Mouse (Mus musculus): ENCODE measurements at regions not wholly inside any gene's neighbourhood (a gene's known extent, or its start where the extent isn't known, plus 50 kb on each side); places are given as distances from the start of the nearest gene placed in this dataset.

DNA sequence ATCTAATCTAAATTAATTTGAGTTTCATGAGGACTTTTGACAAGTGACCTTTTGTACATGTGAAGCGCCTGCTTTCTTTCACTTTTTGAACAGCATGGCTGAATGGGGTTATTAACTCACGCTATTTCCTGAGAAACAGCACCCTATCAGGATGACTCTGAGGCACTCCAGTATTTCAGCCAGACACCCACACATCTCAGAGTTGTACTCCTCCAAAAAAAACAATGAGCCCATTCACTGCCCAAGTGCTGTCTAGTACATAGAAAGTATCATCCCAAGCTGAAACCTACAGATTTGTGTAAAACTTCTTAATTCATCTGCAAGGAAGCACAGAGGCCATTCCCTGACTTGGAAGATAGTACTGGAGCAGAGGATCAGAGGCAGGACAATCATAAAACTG, 204.1 kb upstream of the P2ry1 start:
- H3K4me2 ChIP-seq (ENCODE audit: low read depth) = no peak overlapping the region
- no peaks in the 10 kb centered on the region for H3K4me1 ChIP-seq (ENCODE audit: insufficient read depth)
- H3K4me3 ChIP-seq (ENCODE audit: low read depth, low read length) = no peak overlapping the region
- H3K9ac ChIP-seq = no peak overlapping the region
- DNase-seq (no peak), ATAC-seq (no peak)
- WGBS = 74% methylated on average over 2 of the region's 2 CpGs
- no peak for TF ChIP-seq CTCF (IDR thresholded peaks at IDR 0.05; ENCODE audit: low read depth)
- no peaks in the 10 kb centered on the region for H3K27me3 ChIP-seq (ENCODE audit: insufficient read depth, low read length)
- no peaks in the 10 kb centered on the region for H3K9me3 ChIP-seq (ENCODE audit: low read length)
- H3K27ac ChIP-seq (ENCODE audit: low read depth, low read length) = no peak overlapping the region
- H3K36me3 ChIP-seq (ENCODE audit: insufficient read depth) = no peaks in the 10 kb centered on the region

DNA sequence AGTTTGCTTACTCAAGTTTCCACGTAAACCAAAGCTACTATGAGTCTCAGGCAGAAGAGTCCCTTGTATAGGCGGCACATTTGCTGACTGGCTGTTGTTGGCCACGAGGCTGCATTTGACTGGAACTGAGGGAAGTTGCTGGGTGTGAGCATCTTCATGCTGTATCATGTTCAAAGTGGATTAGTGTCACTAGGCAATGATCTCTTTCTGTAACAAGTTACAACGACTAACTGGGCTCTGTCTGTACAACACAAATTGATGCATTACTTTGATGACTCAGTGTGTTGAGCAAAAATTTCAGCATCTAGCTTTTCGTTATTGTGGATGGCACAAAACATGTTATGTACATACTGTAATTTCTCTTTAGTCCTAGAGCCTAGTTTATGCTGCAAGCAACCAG, 203.7 kb upstream of the P2ry1 start:
- H3K9ac ChIP-seq = no peak overlapping the region
- no peak for DNase-seq
- H3K9me3 ChIP-seq (ENCODE audit: low read length) = no peaks in the 10 kb centered on the region
- H3K27ac ChIP-seq (ENCODE audit: low read depth, low read length) = no peak overlapping the region
- H3K27me3 ChIP-seq (ENCODE audit: insufficient read depth, low read length) = no peaks in the 10 kb centered on the region
- H3K36me3 ChIP-seq (ENCODE audit: insufficient read depth) = no peaks in the 10 kb centered on the region
- no peaks in the 10 kb centered on the region for H3K4me1 ChIP-seq (ENCODE audit: insufficient read depth)
- WGBS = 91% methylated on average over 5 of the region's 5 CpGs
- no peak for TF ChIP-seq CTCF (IDR thresholded peaks at IDR 0.05; ENCODE audit: low read depth)
- no peak for ATAC-seq
- no peak overlapping the region for H3K4me2 ChIP-seq (ENCODE audit: low read depth)
- no peak overlapping the region for H3K4me3 ChIP-seq (ENCODE audit: low read depth, low read length)

DNA sequence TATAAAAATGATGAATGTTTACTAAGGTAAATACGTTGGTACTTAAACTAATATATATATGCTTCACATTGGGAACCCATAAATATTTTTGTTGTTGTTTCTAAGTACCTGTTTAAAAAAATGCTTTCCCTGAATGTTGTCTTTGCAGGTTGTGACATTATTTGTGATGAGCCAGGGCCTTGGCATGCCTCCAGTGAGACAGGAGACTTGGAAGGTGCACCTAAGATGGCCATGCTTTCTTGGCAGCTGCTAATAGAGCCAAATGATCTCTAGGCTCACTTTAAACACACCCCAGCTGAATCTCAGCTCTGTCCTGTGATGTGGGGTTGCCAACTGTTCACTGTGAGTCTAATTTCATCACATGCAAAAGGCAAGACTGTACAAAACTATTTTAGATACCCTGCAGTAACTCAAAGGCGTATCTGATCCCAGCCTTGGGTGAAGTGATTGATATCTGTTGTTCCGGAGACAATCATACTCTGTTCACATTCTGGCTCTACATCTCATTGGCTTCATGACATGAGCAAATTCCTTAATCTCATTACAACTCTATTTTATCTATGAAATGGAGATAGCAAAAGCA, 197.8 kb upstream of the P2ry1 start:
- DNase-seq (no peak), ATAC-seq (no peak)
- H3K27ac ChIP-seq (ENCODE audit: low read depth, low read length) = no peak overlapping the region
- WGBS = 88% methylated on average over 3 of the region's 3 CpGs
- no peaks in the 10 kb centered on the region for H3K36me3 ChIP-seq (ENCODE audit: insufficient read depth)
- H3K4me2 ChIP-seq (ENCODE audit: low read depth) = no peak overlapping the region
- no peak overlapping the region for H3K9ac ChIP-seq
- TF ChIP-seq CTCF (IDR thresholded peaks at IDR 0.05; ENCODE audit: low read depth) = no peak
- no peaks in the 10 kb centered on the region for H3K4me1 ChIP-seq (ENCODE audit: insufficient read depth)
- no peaks in the 10 kb centered on the region for H3K27me3 ChIP-seq (ENCODE audit: insufficient read depth, low read length)
- H3K9me3 ChIP-seq (ENCODE audit: low read length) = no peaks in the 10 kb centered on the region
- no peak overlapping the region for H3K4me3 ChIP-seq (ENCODE audit: low read depth, low read length)

DNA sequence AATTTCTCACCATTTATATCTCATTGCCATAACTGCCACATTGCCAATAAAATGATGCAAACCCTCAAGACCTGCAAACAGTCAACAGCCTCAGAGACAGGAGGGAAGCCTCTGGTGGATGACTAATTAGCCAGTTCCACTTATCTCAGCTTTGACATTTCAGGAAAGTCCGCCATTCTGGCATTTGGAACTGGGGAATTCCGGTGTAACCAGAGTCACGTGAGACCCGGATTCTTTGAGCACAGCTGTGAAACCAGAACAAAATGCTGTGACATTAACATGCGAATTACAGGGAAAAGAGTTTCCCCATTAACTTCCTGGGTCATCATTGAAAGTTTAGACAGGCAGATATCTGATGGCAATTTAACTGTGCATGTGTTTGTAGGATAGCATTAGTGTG, 190.7 kb upstream of the P2ry1 start:
- Histone ChIP-seq H3K27ac (ENCODE audit: low read depth, low read length) (no peak overlapping the region), H3K4me2 (ENCODE audit: low read depth) (no peak overlapping the region), H3K9ac (no peak overlapping the region), H3K4me3 (ENCODE audit: low read depth, low read length) (no peak overlapping the region), H3K4me1 (ENCODE audit: insufficient read depth) (no peaks in the 10 kb centered on the region), H3K27me3 (ENCODE audit: insufficient read depth, low read length) (no peaks in the 10 kb centered on the region), H3K9me3 (ENCODE audit: low read length) (no peaks in the 10 kb centered on the region), H3K36me3 (ENCODE audit: insufficient read depth) (no peaks in the 10 kb centered on the region)
- DNase-seq (no peak), ATAC-seq (no peak)
- WGBS = 64% methylated on average over 5 of the region's 5 CpGs
- TF ChIP-seq CTCF (IDR thresholded peaks at IDR 0.05; ENCODE audit: low read depth) = no peak

DNA sequence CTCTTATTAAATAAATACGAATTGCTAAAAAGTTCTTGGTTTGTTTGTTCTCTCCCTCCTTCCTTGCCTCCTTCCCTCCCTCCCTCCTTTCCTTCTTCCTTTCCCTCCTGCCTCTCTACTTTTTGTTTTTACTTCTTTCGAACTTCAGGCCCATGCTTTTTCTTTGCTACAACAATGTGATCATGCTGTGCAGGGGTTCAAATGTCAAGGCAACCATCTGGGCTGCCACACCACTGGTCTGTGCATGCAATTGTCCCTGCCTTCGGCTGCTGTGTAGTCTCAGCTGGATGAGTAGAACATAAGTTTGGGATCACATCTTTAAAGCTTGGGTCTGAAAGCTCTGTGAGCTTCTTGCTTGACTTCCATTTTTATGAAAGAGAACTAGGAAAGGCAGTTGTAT, 189.1 kb upstream of the P2ry1 start:
- Histone ChIP-seq H3K4me2 (ENCODE audit: low read depth) (no peak overlapping the region), H3K4me3 (ENCODE audit: low read depth, low read length) (no peak overlapping the region), H3K27ac (ENCODE audit: low read depth, low read length) (no peak overlapping the region), H3K4me1 (ENCODE audit: insufficient read depth) (no peaks in the 10 kb centered on the region), H3K27me3 (ENCODE audit: insufficient read depth, low read length) (no peaks in the 10 kb centered on the region), H3K9me3 (ENCODE audit: low read length) (no peaks in the 10 kb centered on the region), H3K9ac (no peak overlapping the region), H3K36me3 (ENCODE audit: insufficient read depth) (no peaks in the 10 kb centered on the region)
- no peak for DNase-seq
- WGBS = 40% methylated on average over 3 of the region's 3 CpGs
- TF ChIP-seq CTCF (IDR thresholded peaks at IDR 0.05; ENCODE audit: low read depth) = no peak
- ATAC-seq = no peak

DNA sequence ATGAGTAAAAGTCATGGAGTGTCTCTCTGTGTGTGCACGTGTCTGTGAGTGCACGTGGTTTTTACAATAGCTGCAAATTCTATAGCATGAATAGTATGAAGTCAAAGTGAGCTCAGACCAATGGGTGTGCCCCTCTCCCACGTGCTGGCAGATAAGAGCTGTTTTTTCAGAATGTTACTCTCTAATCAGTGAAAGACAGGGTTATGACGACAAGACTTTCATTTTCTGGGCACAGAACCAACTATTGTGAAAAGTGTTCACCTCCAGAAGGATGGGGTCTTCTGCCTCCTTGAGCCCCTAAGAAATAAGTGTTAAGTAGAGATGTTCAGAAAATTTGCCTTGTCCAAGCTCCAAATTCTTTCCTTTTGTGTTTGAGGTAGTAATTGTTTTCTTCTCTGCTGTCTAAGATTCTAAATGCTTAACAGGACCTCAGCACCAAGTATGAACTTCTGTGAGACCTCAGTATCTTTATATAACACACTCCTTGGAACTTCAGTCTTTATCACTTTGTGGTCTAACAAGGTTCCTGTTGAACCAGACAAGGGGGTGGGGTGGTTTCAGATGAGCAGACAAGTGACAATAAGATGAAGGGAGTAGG, 182.8 kb upstream of the P2ry1 start:
- H3K4me3 ChIP-seq (ENCODE audit: low read depth, low read length) = no peak overlapping the region
- no peaks in the 10 kb centered on the region for H3K27me3 ChIP-seq (ENCODE audit: insufficient read depth, low read length)
- H3K27ac ChIP-seq (ENCODE audit: low read depth, low read length) = no peak overlapping the region
- no peak for DNase-seq
- no peak for ATAC-seq
- no peaks in the 10 kb centered on the region for H3K36me3 ChIP-seq (ENCODE audit: insufficient read depth)
- no peaks in the 10 kb centered on the region for H3K4me1 ChIP-seq (ENCODE audit: insufficient read depth)
- no peak overlapping the region for H3K9ac ChIP-seq
- no peaks in the 10 kb centered on the region for H3K9me3 ChIP-seq (ENCODE audit: low read length)
- no peak overlapping the region for H3K4me2 ChIP-seq (ENCODE audit: low read depth)
- 70% methylated on average over 4 of the region's 4 CpGs for WGBS
- no peak for TF ChIP-seq CTCF (IDR thresholded peaks at IDR 0.05; ENCODE audit: low read depth)

DNA sequence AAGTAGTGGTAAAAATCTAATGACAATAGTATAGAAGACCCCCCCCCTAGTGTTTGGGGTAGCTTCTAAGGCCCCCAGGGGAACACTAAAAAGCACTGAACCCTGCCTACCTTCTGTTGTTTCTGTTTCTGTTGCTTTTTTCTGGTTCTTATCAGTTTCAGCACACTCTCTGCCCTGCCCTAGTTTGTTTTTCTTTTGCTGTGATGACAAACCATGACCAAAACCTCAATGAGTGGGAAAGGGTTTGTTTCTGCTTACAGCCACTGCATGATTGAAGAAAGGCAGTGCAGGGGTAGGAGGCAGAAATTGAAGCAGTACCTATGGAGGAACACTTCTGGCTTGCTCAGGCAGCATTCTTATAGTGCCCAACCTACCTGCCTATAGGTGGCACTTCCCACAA, 181.1 kb upstream of the P2ry1 start:
- Histone ChIP-seq H3K9ac (no peak overlapping the region), H3K4me2 (ENCODE audit: low read depth) (no peak overlapping the region), H3K27me3 (ENCODE audit: insufficient read depth, low read length) (no peaks in the 10 kb centered on the region), H3K9me3 (ENCODE audit: low read length) (no peaks in the 10 kb centered on the region), H3K4me1 (ENCODE audit: insufficient read depth) (no peaks in the 10 kb centered on the region), H3K36me3 (ENCODE audit: insufficient read depth) (no peaks in the 10 kb centered on the region), H3K4me3 (ENCODE audit: low read depth, low read length) (no peak overlapping the region), H3K27ac (ENCODE audit: low read depth, low read length) (no peak overlapping the region)
- no peak for TF ChIP-seq CTCF (IDR thresholded peaks at IDR 0.05; ENCODE audit: low read depth)
- no peak for ATAC-seq
- no peak for DNase-seq

Data from forebrain, postnatal 0 days (tissue).